Mouse (Mus musculus) liver, postnatal 0 days (tissue): ENCODE measurements around the gene Itm2b. TPM values are rescaled to one million over a fixed set of nuclear protein-coding genes. Genes with fewer than 3 reads are reported as not detected.

Experiments used
- ATAC-seq: fragments of 200-750 bp; cut with Nextera tagmentation; 2 replicates; pipeline ENCODE4 v1.8.0; 2017; ENCODE audit warnings: mild to moderate bottlenecking, moderate library complexity
- DNase-seq: peaks from one replicate; pipeline ENCODE4 v3.0.0-alpha.2; 2016
- H3K27ac ChIP-seq: fragments of 300-500 bp; sonication (generic); 2 replicates; pipeline ENCODE4 v1.5.1; 2014; ENCODE audit warnings: antibody characterized with exemption, moderate library complexity, mild to moderate bottlenecking, low read depth
- H3K27me3 ChIP-seq: fragments of 300-500 bp; sonication (generic); 2 replicates; pipeline ENCODE4 v1.6.1; 2014; ENCODE audit warnings: low read length, control low read depth, mixed read lengths; ENCODE audit not compliant: insufficient read depth
- H3K36me3 ChIP-seq: fragments of 300-500 bp; sonication (generic); replicated peaks from 2 replicates; pipeline ENCODE4 v1.6.1; 2014; ENCODE audit warnings: mild to moderate bottlenecking, control low read depth, low read length, moderate library complexity, mixed read lengths; ENCODE audit not compliant: insufficient read depth
- H3K4me1 ChIP-seq: fragments of 300-500 bp; sonication (generic); 2 replicates; pipeline ENCODE4 v1.6.1; 2014; ENCODE audit warnings: antibody characterized with exemption, mild to moderate bottlenecking, control low read depth; ENCODE audit not compliant: insufficient read depth
- H3K4me2 ChIP-seq: fragments of 300-500 bp; sonication (generic); 2 replicates; pipeline ENCODE4 v1.6.1; 2014; ENCODE audit warnings: low read depth, mild to moderate bottlenecking, low read length, moderate library complexity, mixed read lengths
- H3K4me3 ChIP-seq: fragments of 300-500 bp; sonication (generic); 2 replicates; pipeline ENCODE4 v1.5.1; 2014; ENCODE audit warnings: low read depth, low read length
- H3K9ac ChIP-seq: fragments of 300-500 bp; sonication (generic); replicated peaks from 2 replicates; pipeline ENCODE4 v1.6.1; 2014; ENCODE audit warnings: mild to moderate bottlenecking, moderate library complexity
- H3K9me3 ChIP-seq: fragments of 300-500 bp; sonication (generic); 2 replicates; pipeline ENCODE4 v1.6.1; 2016; ENCODE audit warnings: mild to moderate bottlenecking, control low read depth, low read length, mixed read lengths
- CTCF ChIP-seq: sonication (generic); IDR thresholded peaks from 2 replicates; pipeline ENCODE4 v1.5.1; 2016; ENCODE audit warnings: antibody characterized with exemption, low read depth
- EP300 ChIP-seq: IDR thresholded peaks from 2 replicates; pipeline ENCODE4 v1.6.1; 2016; ENCODE audit warnings: antibody characterized with exemption, low read depth, mild to moderate bottlenecking
- WGBS: fragments of 180-500 bp; shearing (Covaris S2); extraction: QIAGEN DNeasy Blood & Tissue Kit; methylation state at CpG from one replicate; pipeline ENCODE4 v1.1.7; 2014; ENCODE audit not compliant: insufficient replicate concordance; 5-methylcytosine and 5-hydroxymethylcytosine counted together
- polyA plus RNA-seq: library from polyadenylated mRNA; unstranded; fragments of >200 nt; fragmentation: Nextera tagmentation; extraction: Ambion mirVana; gene quantifications from 2 replicates; pipeline ENCODE4 v1.2.1, GENCODE M21; 2015

Gene Itm2b
- polyA plus RNA-seq, 1 experiment from 2014 or later, result 961 TPM

DNA sequence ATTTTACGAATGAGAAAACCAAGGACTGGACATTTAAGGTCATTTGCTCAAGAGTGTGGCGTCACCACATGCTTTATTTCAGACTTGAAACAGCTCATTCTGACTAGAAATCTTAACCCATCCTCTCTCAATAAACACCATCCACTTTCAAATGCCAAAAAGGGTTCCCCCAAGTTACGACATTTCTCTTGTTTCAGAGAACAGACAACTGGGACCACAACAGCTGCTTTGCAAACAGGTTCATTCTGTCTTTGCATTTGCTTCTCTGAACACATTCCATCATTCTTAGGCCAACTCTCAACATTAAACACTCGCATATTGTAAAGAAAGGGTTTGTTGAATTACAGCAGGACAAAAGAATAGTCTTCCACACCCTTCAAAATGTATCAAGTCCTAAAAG, 71.2 kb downstream of the Itm2b start:
- no peaks in the 10 kb centered on the region for H3K27me3 ChIP-seq
- DNase-seq (no peak), ATAC-seq (no peak)
- H3K4me2 ChIP-seq, result no peak overlapping the region
- TF ChIP-seq EP300 (no peak), CTCF (no peak)
- WGBS, result 91% methylated on average over 4 of the region's 4 CpGs
- no peak overlapping the region for H3K27ac ChIP-seq
- H3K36me3 ChIP-seq, result peaks cover 3% of the 10 kb centered on the region; the same call in 1 of the 2 replicates
- 0 out of 2 replicates have a peak, but pooled peaks cover 2% of the 10 kb centered on the region for H3K4me1 ChIP-seq
- no peak overlapping the region for H3K9ac ChIP-seq
- no peaks in the 10 kb centered on the region for H3K9me3 ChIP-seq
- H3K4me3 ChIP-seq, result no peak overlapping the region

DNA sequence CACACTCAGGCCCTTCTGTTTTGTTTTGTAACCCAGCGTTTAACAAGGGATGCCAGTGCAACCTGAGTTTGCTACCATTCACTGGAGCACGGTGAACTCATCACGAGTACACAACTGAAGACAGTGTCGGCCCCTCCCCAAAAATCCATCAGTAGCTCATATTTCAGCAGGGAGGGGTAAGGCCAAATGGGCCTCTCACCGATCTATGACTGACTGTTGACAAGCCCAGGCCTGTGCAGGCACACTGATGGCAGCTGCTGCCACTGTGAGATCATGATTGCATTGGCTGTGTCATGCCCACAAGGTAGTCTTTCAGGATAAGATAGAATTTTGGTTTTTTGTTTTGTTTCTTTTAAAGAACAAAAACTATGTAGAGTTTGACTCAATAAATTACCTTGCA, 71.7 kb downstream of the Itm2b start:
- 53% methylated on average over 5 of the region's 5 CpGs for WGBS
- no peak overlapping the region for H3K4me3 ChIP-seq
- H3K9ac ChIP-seq, result no peak overlapping the region
- peaks cover 3% of the 10 kb centered on the region; the same call in 1 of the 2 replicates for H3K36me3 ChIP-seq
- peak; percentile 84 for ATAC-seq
- H3K27me3 ChIP-seq, result no peaks in the 10 kb centered on the region
- no peak overlapping the region for H3K27ac ChIP-seq
- TF ChIP-seq EP300 (peak; percentile 34; the same call in 1 of the 2 replicates), CTCF (no peak)
- H3K4me1 ChIP-seq, result 0 out of 2 replicates have a peak, but pooled peaks cover 2% of the 10 kb centered on the region
- H3K4me2 ChIP-seq, result no peak overlapping the region
- DNase-seq, result no peak
- no peaks in the 10 kb centered on the region for H3K9me3 ChIP-seq

- no peak overlapping the region for H3K9ac ChIP-seq
- no peak overlapping the region for H3K4me2 ChIP-seq
- 0 out of 2 replicates have a peak, but pooled peaks cover 2% of the 10 kb centered on the region for H3K4me1 ChIP-seq
- DNase-seq, result no peak
- no peaks in the 10 kb centered on the region for H3K27me3 ChIP-seq
- H3K36me3 ChIP-seq, result peaks cover 3% of the 10 kb centered on the region; the same call in 1 of the 2 replicates
- no peaks in the 10 kb centered on the region for H3K9me3 ChIP-seq
- TF ChIP-seq CTCF, result no peak
- no peak for TF ChIP-seq EP300
- no peak overlapping the region for H3K27ac ChIP-seq
- no peak for ATAC-seq
- H3K4me3 ChIP-seq, result no peak overlapping the region
- 86% methylated on average over 5 of the region's 5 CpGs for WGBS
These were observed 72.2 kb downstream of the Itm2b start for GRCm38 (mm10) chr14:73312909-73313308.

Other genes with a start within 250 kb of the Itm2b start
- 12.2 and 12.9 TPM in 2 replicates for gene Lpar6, start 147.4 kb downstream of the Itm2b start, polyA plus RNA-seq
- gene Rb1, start 59.5 kb downstream of the Itm2b start, polyA plus RNA-seq, result 15.5 and 23.6 TPM in 2 replicates
- 18.7 and 20.4 TPM in 2 replicates for gene Med4, start 124.7 kb upstream of the Itm2b start, polyA plus RNA-seq
- 99.7 and 102 TPM in 2 replicates for gene Sucla2, start 140.0 kb upstream of the Itm2b start, polyA plus RNA-seq
- gene Nudt15, start 163.0 kb upstream of the Itm2b start, polyA plus RNA-seq, result 1.6 and 1.9 TPM in 2 replicates